Mouse (Mus musculus) CH12.LX (cell line): ENCODE data around the gene Map2k6. TPM values are rescaled to one million over a fixed set of nuclear protein-coding genes. Genes with fewer than 3 reads are reported as not detected.

Experiments
- DNase-seq: peaks from one replicate; pipeline ENCODE4 v3.0.0-alpha.2; 2013; ENCODE audit errors: extremely low read depth
- H3K27ac ChIP-seq: 2 replicates; pipeline ENCODE4 v1.5.1; 2012; ENCODE audit warnings: low read depth, mild to moderate bottlenecking, control low read depth, moderate library complexity; ENCODE audit not compliant: insufficient read depth
- H3K27me3 ChIP-seq: replicated peaks from 2 replicates; pipeline ENCODE3; 2012; ENCODE audit warnings: inconsistent platforms
- H3K36me3 ChIP-seq, 2 experiments: replicated peaks in 1 of 2; 2 replicates each; pipeline versions ENCODE3 to v1.6.1; 2012; ENCODE audit warnings: inconsistent platforms in 1 of 2, low read length in 1 of 2, mild to moderate bottlenecking in 1 of 2, mixed read lengths in 1 of 2, moderate library complexity in 1 of 2; ENCODE audit not compliant: control insufficient read depth in 1 of 2, insufficient read depth in 1 of 2
- H3K4me1 ChIP-seq, 2 experiments: 2 replicates each; pipeline ENCODE4 v1.6.1; 2012; ENCODE audit warnings: inconsistent platforms in 1 of 2, moderate library complexity in 1 of 2; ENCODE audit not compliant: insufficient read depth in 2 of 2, control insufficient read depth in 1 of 2
- H3K4me2 ChIP-seq: 2 replicates; pipeline ENCODE4 v1.6.1; 2012; ENCODE audit warnings: low read depth, mild to moderate bottlenecking, control low read depth; ENCODE audit not compliant: poor library complexity, insufficient read depth, severe bottlenecking
- H3K4me3 ChIP-seq, 3 experiments: fragments of 150-350 bp in 1 of 3; sonication (generic) in 1 of 3; replicated peaks in 1 of 3; 2 replicates each; pipeline versions ENCODE3 to v1.5.1; 2011 to 2012; ENCODE audit warnings: low read depth in 2 of 3, low read length in 2 of 3, mild to moderate bottlenecking in 2 of 3, moderate library complexity in 2 of 3, control low read depth in 1 of 3, improper control_type of control experiment in 1 of 3, inconsistent platforms in 1 of 3, mixed read lengths in 1 of 3; ENCODE audit not compliant: poor library complexity in 1 of 3
- H3K79me2 ChIP-seq: replicated peaks from 2 replicates; pipeline ENCODE4 v1.6.1; 2012; ENCODE audit warnings: mild to moderate bottlenecking, moderate library complexity; ENCODE audit not compliant: control insufficient read depth, poor library complexity, insufficient read depth, severe bottlenecking; ENCODE audit errors: extremely low read depth
- H3K9ac ChIP-seq: 2 replicates; pipeline ENCODE4 v1.6.1; 2012; ENCODE audit warnings: low read depth, mild to moderate bottlenecking, control low read depth, moderate library complexity; ENCODE audit not compliant: insufficient read depth
- H3K9me3 ChIP-seq: replicated peaks from 2 replicates; pipeline ENCODE3; 2012; ENCODE audit warnings: low read length, inconsistent platforms, mixed read lengths
- BHLHE40 ChIP-seq: IDR thresholded peaks from 2 replicates; pipeline ENCODE4 v1.6.1; 2011; ENCODE audit warnings: mild to moderate bottlenecking, low read depth, low read length, improper control_type of control experiment
- CHD1 ChIP-seq: IDR thresholded peaks from 2 replicates; pipeline ENCODE4 v1.6.1; 2012; ENCODE audit warnings: low read depth, low read length, improper control_type of control experiment, inconsistent platforms
- CHD2 ChIP-seq: IDR thresholded peaks from 2 replicates; pipeline ENCODE4 v1.6.1; 2011; ENCODE audit warnings: low read length, improper control_type of control experiment
- CTCF ChIP-seq, 2 experiments: IDR thresholded peaks in 1 of 2; conservative IDR thresholded peaks in 1 of 2; 2 replicates each; pipeline ENCODE4 v1.5.1; 2011 to 2012; ENCODE audit warnings: low read depth in 2 of 2, low read length in 2 of 2, improper control_type of control experiment in 1 of 2, inconsistent platforms in 1 of 2, mild to moderate bottlenecking in 1 of 2, moderate library complexity in 1 of 2
- E2F4 ChIP-seq: IDR thresholded peaks from 2 replicates; pipeline ENCODE4 v1.6.1; 2011; ENCODE audit warnings: low read depth, low read length, improper control_type of control experiment; ENCODE audit not compliant: insufficient replicate concordance
- ELF1 ChIP-seq: IDR thresholded peaks from 2 replicates; pipeline ENCODE4 v1.6.1; 2014; ENCODE audit warnings: low read depth, mild to moderate bottlenecking, inconsistent platforms, low read length, improper control_type of control experiment
- EP300 ChIP-seq: IDR thresholded peaks from 2 replicates; pipeline ENCODE4 v1.6.1; 2011; ENCODE audit warnings: low read length, improper control_type of control experiment
- ETS1 ChIP-seq: conservative IDR thresholded peaks from 2 replicates; pipeline ENCODE4 v1.6.1; 2012; ENCODE audit warnings: low read depth, mild to moderate bottlenecking, inconsistent platforms, low read length, improper control_type of control experiment, moderate library complexity
- GABPA ChIP-seq: IDR thresholded peaks from 2 replicates; pipeline ENCODE4 v1.6.1; 2012; ENCODE audit warnings: low read depth, low read length, improper control_type of control experiment, inconsistent platforms; ENCODE audit not compliant: insufficient replicate concordance
- HCFC1 ChIP-seq: IDR thresholded peaks from 2 replicates; pipeline ENCODE4 v1.6.1; 2012; ENCODE audit warnings: low read depth, mild to moderate bottlenecking, inconsistent platforms, low read length, improper control_type of control experiment
- IRF4 ChIP-seq: IDR thresholded peaks from 2 replicates; pipeline ENCODE4 v1.6.1; 2014; ENCODE audit warnings: low read depth, mild to moderate bottlenecking, inconsistent platforms, low read length, improper control_type of control experiment
- JUN ChIP-seq: IDR thresholded peaks from 2 replicates; pipeline ENCODE4 v1.6.1; 2011; ENCODE audit warnings: low read depth, mild to moderate bottlenecking, low read length, improper control_type of control experiment, moderate library complexity; ENCODE audit not compliant: insufficient read depth
- JUND ChIP-seq: conservative IDR thresholded peaks from 2 replicates; pipeline ENCODE4 v1.6.1; 2011; ENCODE audit warnings: low read depth, low read length, improper control_type of control experiment
- KAT2A ChIP-seq: IDR thresholded peaks from 2 replicates; pipeline ENCODE4 v1.6.1; 2012; ENCODE audit warnings: low read length, improper control_type of control experiment, inconsistent platforms; ENCODE audit not compliant: insufficient replicate concordance
- MAFK ChIP-seq: IDR thresholded peaks from 2 replicates; pipeline ENCODE4 v1.6.1; 2011; ENCODE audit warnings: low read length, improper control_type of control experiment; ENCODE audit not compliant: insufficient replicate concordance
- MAZ ChIP-seq: IDR thresholded peaks from 2 replicates; pipeline ENCODE4 v1.6.1; 2012; ENCODE audit warnings: low read depth, mild to moderate bottlenecking, inconsistent platforms, low read length, improper control_type of control experiment, moderate library complexity
- MEF2A ChIP-seq: IDR thresholded peaks from 2 replicates; pipeline ENCODE4 v1.6.1; 2014; ENCODE audit warnings: low read depth, mild to moderate bottlenecking, inconsistent platforms, low read length, improper control_type of control experiment, borderline replicate concordance
- MXI1 ChIP-seq: IDR thresholded peaks from 2 replicates; pipeline ENCODE4 v1.6.1; 2011; ENCODE audit warnings: mild to moderate bottlenecking, low read depth, low read length, improper control_type of control experiment
- MYC ChIP-seq: IDR thresholded peaks from 2 replicates; pipeline ENCODE4 v1.6.1; 2011; ENCODE audit warnings: low read depth, mild to moderate bottlenecking, improper control_type of control experiment, low read length
- NRF1 ChIP-seq: IDR thresholded peaks from 2 replicates; pipeline ENCODE4 v1.6.1; 2014; ENCODE audit warnings: low read depth, mild to moderate bottlenecking, inconsistent platforms, low read length, improper control_type of control experiment, moderate library complexity
- PAX5 ChIP-seq: IDR thresholded peaks from 2 replicates; pipeline ENCODE4 v1.6.1; 2012; ENCODE audit warnings: low read length, inconsistent platforms, mixed read lengths
- POLR2A ChIP-seq: IDR thresholded peaks from 2 replicates; pipeline ENCODE4 v1.6.1; 2011; ENCODE audit warnings: low read depth, mild to moderate bottlenecking, improper control_type of control experiment, low read length
- POLR2AphosphoS2 ChIP-seq: IDR thresholded peaks from 2 replicates; pipeline ENCODE4 v1.6.1; 2011; ENCODE audit warnings: low read depth, low read length, improper control_type of control experiment
- RCOR1 ChIP-seq: conservative IDR thresholded peaks from 2 replicates; pipeline ENCODE4 v1.6.1; 2012; ENCODE audit warnings: low read depth, mild to moderate bottlenecking, inconsistent platforms, low read length, improper control_type of control experiment
- SIN3A ChIP-seq: IDR thresholded peaks from 2 replicates; pipeline ENCODE4 v1.6.1; 2012; ENCODE audit warnings: low read length, improper control_type of control experiment, inconsistent platforms
- SMC3 ChIP-seq: IDR thresholded peaks from 2 replicates; pipeline ENCODE4 v1.6.1; 2011; ENCODE audit warnings: low read depth, low read length, improper control_type of control experiment
- TBP ChIP-seq: conservative IDR thresholded peaks from 2 replicates; pipeline ENCODE4 v1.6.1; 2011; ENCODE audit warnings: low read depth, low read length, improper control_type of control experiment
- TCF12 ChIP-seq: IDR thresholded peaks from 2 replicates; pipeline ENCODE4 v1.6.1; 2014; ENCODE audit warnings: low read depth, mild to moderate bottlenecking, inconsistent platforms, low read length, improper control_type of control experiment
- UBTF ChIP-seq: IDR thresholded peaks from 2 replicates; pipeline ENCODE4 v1.6.1; 2012; ENCODE audit warnings: low read depth, mild to moderate bottlenecking, inconsistent platforms, low read length, improper control_type of control experiment, moderate library complexity
- USF1 ChIP-seq: IDR thresholded peaks from 2 replicates; pipeline ENCODE4 v1.6.1; 2014; ENCODE audit warnings: low read depth, mild to moderate bottlenecking, inconsistent platforms, low read length, improper control_type of control experiment
- USF2 ChIP-seq: conservative IDR thresholded peaks from 2 replicates; pipeline ENCODE4 v1.6.1; 2011; ENCODE audit warnings: low read depth, low read length, improper control_type of control experiment
- ZC3H11A ChIP-seq: IDR thresholded peaks from 2 replicates; pipeline ENCODE4 v1.6.1; 2012; ENCODE audit warnings: low read depth, mild to moderate bottlenecking, inconsistent platforms, low read length, improper control_type of control experiment
- ZKSCAN1 ChIP-seq: IDR thresholded peaks from 2 replicates; pipeline ENCODE4 v1.6.1; 2012; ENCODE audit warnings: low read depth, inconsistent platforms, low read length, improper control_type of control experiment, borderline replicate concordance
- ZMIZ1 ChIP-seq: IDR thresholded peaks from 2 replicates; pipeline ENCODE4 v1.6.1; 2012; ENCODE audit warnings: low read depth, mild to moderate bottlenecking, inconsistent platforms, low read length, improper control_type of control experiment
- ZNF384 ChIP-seq: IDR thresholded peaks from 2 replicates; pipeline ENCODE4 v1.6.1; 2012; ENCODE audit warnings: low read depth, low read length, improper control_type of control experiment, inconsistent platforms
- dilution Hi-C: fragments of 300-500 bp; cut with MboI; formaldehyde crosslinking; loops from 2 replicates; pipeline ENCODE4 v1.14.3; 2020; ENCODE audit warnings: low sequenced_read_pairs; ENCODE audit not compliant: extremely low pct_unique_long_range_greater_than_20kb, extremely low pct_ligation_motif_present
- in situ Hi-C: fragments of 300-500 bp; cut with MboI; formaldehyde crosslinking; loops from 3 replicates; pipeline ENCODE4 v1.14.3; 2019; ENCODE audit warnings: low sequenced_read_pairs, low pct_ligation_motif_present, low pct_unique_long_range_greater_than_20kb, mixed read lengths
- polyA plus RNA-seq: library from polyadenylated mRNA; unstranded; fragments of >175 nt; gene quantifications from 2 replicates; pipeline ENCODE4 v1.2.1, GENCODE M21; 2012; ENCODE audit warnings: low read depth; ENCODE audit not compliant: insufficient read length
- total RNA-seq, 2 experiments: library from RNA; depleted of rRNA; stranded (reverse); fragments of 300-350 nt in 1 of 2; fragments of >200 nt in 1 of 2; gene quantifications; 2 replicates each; pipeline ENCODE4 v1.2.3; 2012 to 2014

Gene Map2k6
- total and polyA plus RNA-seq, 3 experiments: 16.8 to 21.9 (median 18.0) TPM

DNA sequence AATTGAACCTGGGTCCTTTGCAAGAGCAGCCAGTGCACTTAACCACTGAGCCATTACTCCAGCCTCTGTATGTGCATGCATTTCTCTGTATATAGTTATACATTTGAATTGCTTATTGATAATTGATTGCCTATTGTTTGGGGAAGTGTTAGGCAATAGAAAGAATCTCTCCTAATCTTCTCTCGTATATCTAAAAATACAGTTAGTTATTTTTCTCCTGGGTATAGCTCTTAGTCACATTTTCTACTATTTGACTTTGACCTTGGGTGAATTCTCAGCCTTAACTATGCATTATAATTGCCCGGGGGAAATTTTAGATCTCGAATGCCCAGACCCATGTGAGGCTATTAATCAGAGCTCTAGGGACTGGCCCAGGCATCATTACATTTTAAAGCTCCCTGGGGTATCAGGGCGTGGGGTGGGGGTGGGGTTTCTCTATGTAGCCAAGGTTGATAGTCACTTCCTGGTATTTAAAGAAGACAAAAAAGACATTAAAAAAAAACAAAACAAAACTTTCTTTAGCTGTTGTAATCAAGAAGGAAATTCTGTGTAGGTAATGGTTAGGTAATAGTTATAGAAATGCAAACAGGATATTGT, 39.9 kb downstream of the Map2k6 start (continued):
- TF ChIP-seq PAX5: no peak
- TF ChIP-seq TBP: no peak
- peak; percentile 67; the same call in 1 of the 2 replicates for TF ChIP-seq CHD2
- TF ChIP-seq RCOR1: no peak
- no peak for TF ChIP-seq POLR2AphosphoS2
- TF ChIP-seq MYC: no peak
- TF ChIP-seq CHD1: no peak

GRCm38 (mm10) chr11:110439354-110439753, 40.4 kb downstream of the Map2k6 start:
- Histone ChIP-seq H3K79me2 (no peaks in the 10 kb centered on the region), H3K27me3 (no peaks in the 10 kb centered on the region), H3K27ac (peak overlapping the region; percentile 90), H3K9ac (peak overlapping the region; percentile 31; the same call in 1 of the 2 replicates), H3K9me3 (peaks cover 9% of the 10 kb centered on the region), H3K4me2 (0 out of 2 replicates have a peak overlapping the region, but pooled peaks have one; percentile 25), H3K36me3 (peaks cover 0 to 2% of the 10 kb centered on the region in 2 experiments), H3K4me3 (no peak overlapping the region), H3K4me1 (peaks cover 26 to 78% of the 10 kb centered on the region in 2 experiments)
- dilution Hi-C loops: no loop called here
- DNase-seq: peak; percentile 93
- in situ Hi-C loops: loop anchor here (10.0 kb wide), 1 partner anchor 75 kb away; no protein-coding TSS in a partner anchor
- no peak for TF ChIP-seq TBP
- peak; percentile 49; the same call in 1 of the 2 replicates for TF ChIP-seq ELF1
- TF ChIP-seq MAZ: 0 out of 2 replicates have a peak, but pooled peaks have one; percentile 61
- TF ChIP-seq EP300: peak; percentile 82
- no peak for TF ChIP-seq JUN
- no peak for TF ChIP-seq ZC3H11A
- TF ChIP-seq E2F4: no peak
- 0 out of 2 replicates have a peak, but pooled peaks have one; percentile 63 for TF ChIP-seq KAT2A
- no peak for TF ChIP-seq PAX5
- no peak for TF ChIP-seq UBTF
- TF ChIP-seq IRF4: peak; percentile 86; the same call in 1 of the 2 replicates
- TF ChIP-seq NRF1: 0 out of 2 replicates have a peak, but pooled peaks have one; percentile 9
- TF ChIP-seq JUND: no peak
- TF ChIP-seq CTCF (conservative IDR thresholded peaks at IDR 0.05 in 1 of 2, IDR thresholded peaks at IDR 0.05 in 1 of 2; ENCODE audit: low read depth in 2 of 2, low read length in 2 of 2): no peak
- peak; percentile 81 for TF ChIP-seq BHLHE40
- peak; percentile 64; the same call in 1 of the 2 replicates for TF ChIP-seq MAFK
- no peak for TF ChIP-seq ZMIZ1
- TF ChIP-seq TCF12: peak; percentile 86; the same call in 1 of the 2 replicates
- TF ChIP-seq POLR2A: peak; percentile 38; the same call in 1 of the 2 replicates
- TF ChIP-seq ZKSCAN1: no peak
- no peak for TF ChIP-seq GABPA
- TF ChIP-seq ZNF384: peak; percentile 55
- TF ChIP-seq CHD2: peak; percentile 85
- TF ChIP-seq SMC3: peak; percentile 20
- 0 out of 2 replicates have a peak, but pooled peaks have one; percentile 22 for TF ChIP-seq MXI1
- TF ChIP-seq SIN3A: no peak
- TF ChIP-seq RCOR1: no peak
- no peak for TF ChIP-seq USF2
- TF ChIP-seq POLR2AphosphoS2: no peak
- TF ChIP-seq ETS1: peak; percentile 90
- peak; percentile 94 for TF ChIP-seq MEF2A
- peak; percentile 54; the same call in 1 of the 2 replicates for TF ChIP-seq CHD1
- TF ChIP-seq HCFC1: peak; percentile 49
- TF ChIP-seq USF1: no peak
- TF ChIP-seq MYC: peak; percentile 46; the same call in 1 of the 2 replicates
